Mouse (Mus musculus) heart, embryonic 12.5 days (tissue): ENCODE results near the gene 4931406C07Rik. TPM values are rescaled to one million over a fixed set of nuclear protein-coding genes. Genes with fewer than 3 reads are reported as not detected.
"Not testable (repeated sequence)": the region's sequence is repeated elsewhere in the genome, so short reads cannot be mapped to it uniquely, and the experiment has no call there.

Experiments
- ATAC-seq: fragments of 200-750 bp; cut with Nextera tagmentation; 2 replicates; pipeline ENCODE4 v1.8.0; 2017; ENCODE audit warnings: moderate TSS enrichment, moderate library complexity; ENCODE audit not compliant: insufficient number of reproducible peaks, low FRiP score
- H3K27ac ChIP-seq: fragments of 300-500 bp; sonication (generic); 2 replicates; pipeline ENCODE4 v1.5.1; 2016; ENCODE audit warnings: mild to moderate bottlenecking, moderate library complexity; ENCODE audit not compliant: poor library complexity, severe bottlenecking
- H3K27me3 ChIP-seq: fragments of 300-500 bp; sonication (generic); replicated peaks from 2 replicates; pipeline ENCODE4 v1.6.1; 2016; ENCODE audit warnings: mild to moderate bottlenecking, moderate library complexity
- H3K36me3 ChIP-seq: fragments of 300-500 bp; sonication (generic); 2 replicates; pipeline ENCODE4 v1.6.1; 2016; ENCODE audit warnings: mild to moderate bottlenecking, moderate library complexity
- H3K4me1 ChIP-seq: fragments of 300-500 bp; sonication (generic); replicated peaks from 2 replicates; pipeline ENCODE4 v1.6.1; 2016; ENCODE audit warnings: mild to moderate bottlenecking
- H3K4me2 ChIP-seq: fragments of 300-500 bp; sonication (generic); 2 replicates; pipeline ENCODE4 v1.6.1; 2016; ENCODE audit warnings: mild to moderate bottlenecking, moderate library complexity
- H3K4me3 ChIP-seq: fragments of 300-500 bp; sonication (generic); 2 replicates; pipeline ENCODE4 v1.5.1; 2016; ENCODE audit warnings: mild to moderate bottlenecking
- H3K9ac ChIP-seq: fragments of 300-500 bp; sonication (generic); 2 replicates; pipeline ENCODE4 v1.6.1; 2016; ENCODE audit warnings: mild to moderate bottlenecking, moderate library complexity
- H3K9me3 ChIP-seq: fragments of 300-500 bp; sonication (generic); replicated peaks from 2 replicates; pipeline ENCODE4 v1.6.1; 2016; ENCODE audit warnings: mild to moderate bottlenecking, moderate library complexity
- WGBS: fragments of 180-500 bp; shearing (Covaris S2); methylation state at CpG from one replicate; pipeline ENCODE4 v1.1.7; 2016; 5-methylcytosine and 5-hydroxymethylcytosine counted together
- polyA plus RNA-seq: library from polyadenylated mRNA; unstranded; fragments of >200 nt; fragmentation: Nextera tagmentation; extraction: Ambion mirVana; gene quantifications from 2 replicates; pipeline ENCODE4 v1.2.1, GENCODE M21; 2016

4931406C07Rik gene
- polyA plus RNA-seq, 1 experiment from 2014 or later: 6.3 TPM

- WGBS: 75% methylated on average over 4 of the region's 4 CpGs
- H3K4me3 ChIP-seq: no peak overlapping the region
- peaks cover 56% of the 10 kb centered on the region for H3K36me3 ChIP-seq
- no peaks in the 10 kb centered on the region for H3K27me3 ChIP-seq
- no peaks in the 10 kb centered on the region for H3K9me3 ChIP-seq
- H3K9ac ChIP-seq: no peak overlapping the region
- no peak for ATAC-seq
- H3K4me1 ChIP-seq: peaks cover 24% of the 10 kb centered on the region
- H3K27ac ChIP-seq: no peak overlapping the region
- peak overlapping the region; percentile 30; the same call in 1 of the 2 replicates for H3K4me2 ChIP-seq
These were observed 3.2 kb upstream of the 4931406C07Rik start for GRCm38 (mm10) chr9:15309425-15309824.

GRCm38 (mm10) chr9:15308254-15308653, 2.0 kb upstream of the 4931406C07Rik start:
- Histone ChIP-seq H3K9me3 (no peaks in the 10 kb centered on the region), H3K4me3 (no peak overlapping the region), H3K4me1 (peaks cover 24% of the 10 kb centered on the region), H3K36me3 (peaks cover 44% of the 10 kb centered on the region), H3K27me3 (no peaks in the 10 kb centered on the region), H3K9ac (no peak overlapping the region), H3K4me2 (no peak overlapping the region), H3K27ac (no peak overlapping the region)
- ATAC-seq: no peak
- WGBS: 53% methylated on average over 2 of the region's 2 CpGs

GRCm38 (mm10) chr9:15307257-15307656, 1.0 kb upstream of the 4931406C07Rik start:
- H3K36me3 ChIP-seq: peaks cover 38% of the 10 kb centered on the region

GRCm38 (mm10) chr9:15305503-15306397, 498 bp downstream of the 4931406C07Rik start, which contains the start of gene Taf1d:
Taf1d (plus strand) TSS chr9:15306214.
- H3K4me2 ChIP-seq: peak within 1 kb of the TSS; percentile 85
- peak; percentile 96 for ATAC-seq
- H3K9me3 ChIP-seq: no peaks in the 10 kb centered on the region
- H3K27ac ChIP-seq: peak within 1 kb of the TSS; percentile 97
- H3K27me3 ChIP-seq: no peaks in the 10 kb centered on the region
- peak within 1 kb of the TSS; percentile 98 for H3K9ac ChIP-seq
- peaks cover 29% of the 10 kb centered on the region for H3K36me3 ChIP-seq
- peak within 1 kb of the TSS; percentile 93 for H3K4me3 ChIP-seq
- peaks cover 24% of the 10 kb centered on the region for H3K4me1 ChIP-seq
- WGBS: 12% methylated on average over 45 of the region's 45 CpGs

More at GRCm38 (mm10) chr9:15307257-15307656, 1.0 kb upstream of the 4931406C07Rik start:
- Histone ChIP-seq H3K27ac (no peak overlapping the region), H3K4me2 (peak overlapping the region; percentile 85), H3K4me3 (peak overlapping the region; percentile 93), H3K4me1 (peaks cover 24% of the 10 kb centered on the region), H3K9me3 (no peaks in the 10 kb centered on the region), H3K9ac (peak overlapping the region; percentile 98), H3K27me3 (no peaks in the 10 kb centered on the region)
- ATAC-seq: no peak
- WGBS: 6% methylated on average over 6 of the region's 6 CpGs

- H3K27ac ChIP-seq: no peak overlapping the region
- no peak overlapping the region for H3K4me2 ChIP-seq
- peaks cover 6% of the 10 kb centered on the region; the same call in 1 of the 2 replicates for H3K36me3 ChIP-seq
- no peak for ATAC-seq
- no peaks in the 10 kb centered on the region for H3K9me3 ChIP-seq
- H3K4me1 ChIP-seq: peaks cover 14% of the 10 kb centered on the region
- WGBS: 70% methylated on average over 2 of the region's 2 CpGs
- no peak overlapping the region for H3K9ac ChIP-seq
- H3K27me3 ChIP-seq: no peaks in the 10 kb centered on the region
- H3K4me3 ChIP-seq: no peak overlapping the region
These were observed 3.4 kb downstream of the 4931406C07Rik start for GRCm38 (mm10) chr9:15302881-15303280.

- not testable (repeated sequence) for ATAC-seq, H3K36me3 ChIP-seq, H3K27me3 ChIP-seq, H3K9me3 ChIP-seq, H3K4me2 ChIP-seq, H3K4me1 ChIP-seq, H3K4me3 ChIP-seq, H3K27ac ChIP-seq, H3K9ac ChIP-seq
- WGBS: 80% methylated on average over 6 of the region's 6 CpGs
These were observed 4.2 kb downstream of the 4931406C07Rik start for GRCm38 (mm10) chr9:15302006-15302405.

- Histone ChIP-seq H3K9ac (no peak overlapping the region), H3K27ac (peak overlapping the region; percentile 77), H3K4me3 (no peak overlapping the region), H3K4me2 (no peak overlapping the region), H3K36me3 (no peaks in the 10 kb centered on the region), H3K27me3 (no peaks in the 10 kb centered on the region), H3K9me3 (no peaks in the 10 kb centered on the region), H3K4me1 (peaks cover 3% of the 10 kb centered on the region; the same call in 1 of the 2 replicates)
- ATAC-seq: peak; percentile 27; the same call in 1 of the 2 replicates
- 48% methylated on average over 6 of the region's 6 CpGs for WGBS
These were observed 4.8 kb downstream of the 4931406C07Rik start for GRCm38 (mm10) chr9:15301399-15301798.

- Histone ChIP-seq H3K27me3 (no peaks in the 10 kb centered on the region), H3K36me3 (no peaks in the 10 kb centered on the region), H3K4me2 (no peak overlapping the region), H3K4me3 (no peak overlapping the region), H3K4me1 (no peaks in the 10 kb centered on the region), H3K27ac (no peak overlapping the region), H3K9ac (no peak overlapping the region), H3K9me3 (no peaks in the 10 kb centered on the region)
- ATAC-seq: no peak
- 81% methylated on average over 5 of the region's 5 CpGs for WGBS
These were observed 6.2 kb downstream of the 4931406C07Rik start for GRCm38 (mm10) chr9:15300056-15300455.

- Histone ChIP-seq H3K4me1 (no peaks in the 10 kb centered on the region), H3K4me3 (no peak overlapping the region), H3K4me2 (no peak overlapping the region), H3K36me3 (0 out of 2 replicates have a peak, but pooled peaks cover 6% of the 10 kb centered on the region), H3K9ac (no peak overlapping the region), H3K9me3 (no peaks in the 10 kb centered on the region), H3K27ac (no peak overlapping the region), H3K27me3 (no peaks in the 10 kb centered on the region)
- ATAC-seq: no peak
- 73% methylated on average over 2 of the region's 2 CpGs for WGBS
These were observed 7.8 kb downstream of the 4931406C07Rik start for GRCm38 (mm10) chr9:15298451-15298850.

GRCm38 (mm10) chr9:15297112-15297511, 9.1 kb downstream of the 4931406C07Rik start:
- no peaks in the 10 kb centered on the region for H3K27me3 ChIP-seq
- no peak overlapping the region for H3K9ac ChIP-seq
- H3K4me3 ChIP-seq: no peak overlapping the region
- no peaks in the 10 kb centered on the region for H3K9me3 ChIP-seq
- no peak overlapping the region for H3K4me2 ChIP-seq
- WGBS: 83% methylated on average over 7 of the region's 7 CpGs
- 0 out of 2 replicates have a peak, but pooled peaks cover 6% of the 10 kb centered on the region for H3K36me3 ChIP-seq
- H3K4me1 ChIP-seq: no peaks in the 10 kb centered on the region
- H3K27ac ChIP-seq: no peak overlapping the region
- ATAC-seq: no peak

- ATAC-seq: no peak; the same call in 1 of the 2 replicates
- no peak overlapping the region for H3K4me2 ChIP-seq
- WGBS: 52% methylated on average over 6 of the region's 6 CpGs
- H3K9me3 ChIP-seq: no peaks in the 10 kb centered on the region
- H3K27me3 ChIP-seq: no peaks in the 10 kb centered on the region
- no peaks in the 10 kb centered on the region for H3K4me1 ChIP-seq
- H3K9ac ChIP-seq: no peak overlapping the region
- H3K36me3 ChIP-seq: peaks cover 13% of the 10 kb centered on the region
- no peak overlapping the region for H3K27ac ChIP-seq
- no peak overlapping the region for H3K4me3 ChIP-seq
These were observed 17.0 kb downstream of the 4931406C07Rik start for GRCm38 (mm10) chr9:15289251-15289650.
